Mouse (Mus musculus): ENCODE results near the gene Gm44511.

Gm44511 gene

DNA sequence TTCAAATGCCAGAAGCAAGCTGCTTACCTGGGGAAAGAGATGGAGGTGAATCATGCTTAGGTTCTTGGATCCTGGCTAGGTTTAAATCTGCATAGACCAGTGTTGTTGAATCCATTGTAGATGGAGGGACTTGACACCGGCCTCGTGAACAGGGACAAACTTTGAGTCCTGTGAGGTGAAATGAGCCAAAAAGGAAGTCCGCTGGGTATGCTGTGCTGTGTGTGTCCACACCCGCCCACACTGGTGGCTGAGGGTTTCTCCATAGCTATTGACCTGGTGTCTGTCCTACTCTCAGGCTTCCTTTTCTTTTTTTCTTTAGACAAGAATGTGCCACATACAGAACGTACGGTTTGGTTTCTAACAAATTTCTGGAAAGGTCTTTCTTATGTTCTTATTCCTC is at the start of gene Gm44511, which contains the start of gene Klrb1b:
Gene Gm44511, minus strand, starts transcription at position 184 of the 400 bp plus-strand sequence.
Gene Klrb1b, minus strand, starts transcription at position 200 of the 400 bp plus-strand sequence.
- no peak for DNase-seq (ENCODE audit: low spot score)

DNA sequence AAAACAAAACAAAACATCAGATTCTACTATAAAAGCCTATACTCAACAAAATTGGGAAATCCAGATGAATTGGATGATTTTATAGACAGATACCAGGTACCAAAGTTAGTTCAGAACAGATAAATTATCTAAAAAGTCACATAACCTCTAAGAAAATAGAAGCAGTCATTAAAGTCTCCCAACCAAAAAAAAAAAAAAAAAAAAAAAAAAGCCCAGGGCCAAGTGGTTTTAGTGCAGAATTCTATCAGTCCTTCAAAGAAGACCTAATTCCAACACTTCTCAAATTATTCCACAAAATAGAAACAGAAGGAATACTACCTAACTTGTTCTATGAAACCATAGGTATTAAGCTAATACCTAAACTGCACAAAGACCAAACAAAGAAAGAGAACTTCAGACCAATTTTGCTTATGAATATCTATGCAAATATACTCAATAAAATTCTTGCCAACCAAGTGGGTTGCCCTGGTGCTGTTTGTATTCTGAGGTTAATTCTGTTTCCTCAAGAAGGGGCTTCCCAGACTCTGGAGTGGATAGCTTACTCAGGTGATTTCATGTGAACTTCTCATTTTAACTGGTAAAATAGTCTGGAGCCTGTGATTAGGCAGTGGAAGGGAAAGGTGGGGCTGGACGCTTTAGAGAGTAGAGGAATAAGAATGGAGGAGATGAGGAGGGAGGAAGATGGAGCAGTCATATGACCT is 45.9 kb upstream of the Gm44511 start:
- no peak for DNase-seq (ENCODE audit: low spot score)

GRCm38 (mm10) chr6:128868861-128869260 is 42.7 kb upstream of the Gm44511 start:
- no peak for DNase-seq (ENCODE audit: low spot score)

GRCm38 (mm10) chr6:128857976-128858375 is 31.9 kb upstream of the Gm44511 start:
- no peak for DNase-seq (ENCODE audit: low spot score)

DNA sequence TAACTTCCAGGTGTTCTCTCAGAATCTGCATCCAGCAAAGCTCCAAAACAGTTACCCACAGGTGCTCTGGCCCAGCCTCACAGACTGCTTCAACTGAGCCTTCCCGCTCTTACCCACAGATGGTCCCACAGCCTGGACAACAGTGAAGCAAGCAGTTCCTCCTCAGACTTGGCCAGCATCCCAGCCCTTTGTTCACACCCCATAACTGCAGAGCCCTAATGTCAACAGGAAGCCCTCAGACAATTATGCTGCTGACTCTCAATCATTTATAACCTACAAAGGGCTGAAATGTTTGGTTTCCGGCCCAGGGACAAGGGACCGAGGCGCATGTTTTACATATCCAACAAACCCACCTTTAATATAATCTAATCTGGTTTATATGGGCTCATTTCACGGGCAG is 30.1 kb upstream of the Gm44511 start:
- peak; percentile 43 for DNase-seq (ENCODE audit: low spot score)

GRCm38 (mm10) chr6:128855477-128855876 is 29.4 kb upstream of the Gm44511 start:
- DNase-seq (ENCODE audit: low spot score): no peak

- DNase-seq (ENCODE audit: low spot score): no peak
Observed at GRCm38 (mm10) chr6:128854895-128855294, 28.8 kb upstream of the Gm44511 start.

- peak; percentile 70 for DNase-seq (ENCODE audit: low spot score)
Observed at GRCm38 (mm10) chr6:128854024-128854820, 28.1 kb upstream of the Gm44511 start.

DNA sequence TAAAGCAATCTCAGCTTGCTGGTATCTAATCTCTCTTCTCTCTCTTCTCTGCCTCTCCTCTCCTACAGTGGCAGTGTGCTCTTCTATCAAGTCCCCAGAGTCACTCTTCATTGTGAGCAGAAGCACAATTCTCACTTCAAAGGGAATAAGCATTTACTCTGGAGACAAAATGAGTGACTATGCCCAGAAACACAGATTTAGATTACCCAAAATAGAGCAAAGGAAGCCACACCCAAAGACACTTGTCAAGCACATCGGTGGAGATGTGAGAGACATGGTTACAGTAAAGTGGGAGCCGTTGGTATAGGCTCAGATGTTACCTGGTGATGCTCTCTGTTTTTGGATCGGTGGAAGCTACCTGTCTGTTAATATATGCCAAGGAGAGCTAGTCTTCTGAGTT is 26.7 kb upstream of the Gm44511 start:
- DNase-seq (ENCODE audit: low spot score): no peak

- DNase-seq (ENCODE audit: low spot score): no peak
Observed at GRCm38 (mm10) chr6:128851151-128851550, 25.0 kb upstream of the Gm44511 start.

DNA sequence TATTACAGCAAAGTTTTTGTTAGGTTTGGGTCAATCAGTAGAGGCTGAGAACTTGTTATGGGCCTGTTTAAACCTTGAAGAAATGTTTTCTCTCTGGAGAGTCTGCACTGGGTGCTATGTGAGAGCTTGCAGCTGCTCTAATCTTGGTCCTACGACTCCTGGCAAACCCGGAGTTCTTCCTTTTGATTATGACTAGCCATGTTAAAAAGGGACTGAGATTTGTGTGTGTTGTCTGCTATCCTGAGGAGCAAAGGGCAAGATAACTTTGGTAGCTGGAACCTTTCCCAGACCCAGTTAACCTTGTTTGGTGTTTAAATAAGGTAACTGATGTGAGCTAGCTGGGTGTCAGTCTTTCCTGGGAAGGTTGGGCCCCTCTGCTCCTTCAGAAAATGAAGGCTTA is 24.6 kb upstream of the Gm44511 start:
- DNase-seq (ENCODE audit: low spot score): no peak

DNA sequence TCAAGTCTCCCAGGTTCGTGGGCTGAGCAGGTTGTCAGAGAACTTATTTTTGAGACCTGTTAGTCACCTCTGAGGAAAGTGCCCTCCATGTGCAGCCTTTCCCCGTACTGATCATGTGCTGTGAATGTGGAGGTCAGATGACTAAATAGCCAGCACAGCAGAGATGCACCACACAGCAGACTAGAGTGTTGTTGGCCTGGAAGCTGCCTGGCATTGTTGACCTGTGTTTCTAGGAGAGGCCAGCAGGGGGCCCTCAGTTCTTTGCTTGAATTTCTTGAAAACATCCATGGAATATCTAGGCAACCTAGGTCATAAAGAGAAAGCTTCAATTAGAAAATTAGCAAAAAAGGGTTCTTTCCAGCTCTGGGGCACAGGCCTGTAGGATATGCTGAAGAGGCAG is 23.8 kb upstream of the Gm44511 start:
- no peak for DNase-seq (ENCODE audit: low spot score)

GRCm38 (mm10) chr6:128847401-128847800 is 21.3 kb upstream of the Gm44511 start:
- DNase-seq (ENCODE audit: low spot score): no peak

GRCm38 (mm10) chr6:128845998-128846542 is 20.0 kb upstream of the Gm44511 start:
- DNase-seq (ENCODE audit: low spot score): no peak

- DNase-seq (ENCODE audit: low spot score): peak; percentile 70
Observed at GRCm38 (mm10) chr6:128845319-128845979, 19.3 kb upstream of the Gm44511 start.

DNA sequence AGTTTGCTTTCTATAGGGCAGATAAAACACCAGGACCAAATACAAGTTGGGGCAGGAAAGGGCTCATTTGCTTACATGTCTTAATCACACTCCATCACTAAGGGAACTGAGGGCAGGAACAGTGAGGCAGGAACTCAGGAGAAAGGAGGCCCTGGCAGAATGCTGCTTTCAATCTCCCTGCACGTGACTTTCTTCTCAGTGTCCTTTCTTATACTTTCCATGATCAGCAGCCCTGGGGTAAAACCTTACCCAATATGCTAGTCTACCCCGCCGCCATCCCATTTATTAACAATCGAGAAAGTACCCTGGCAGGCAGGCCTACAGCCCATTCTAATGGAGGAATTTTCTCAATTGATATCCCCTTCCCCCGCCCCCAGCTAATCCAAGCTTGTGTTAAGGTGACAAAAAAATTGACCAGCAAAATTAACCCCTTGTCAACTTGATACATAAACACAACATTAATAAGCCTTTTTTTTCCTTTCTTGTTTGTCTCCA is 18.5 kb upstream of the Gm44511 start:
- no peak for DNase-seq (ENCODE audit: low spot score)

DNA sequence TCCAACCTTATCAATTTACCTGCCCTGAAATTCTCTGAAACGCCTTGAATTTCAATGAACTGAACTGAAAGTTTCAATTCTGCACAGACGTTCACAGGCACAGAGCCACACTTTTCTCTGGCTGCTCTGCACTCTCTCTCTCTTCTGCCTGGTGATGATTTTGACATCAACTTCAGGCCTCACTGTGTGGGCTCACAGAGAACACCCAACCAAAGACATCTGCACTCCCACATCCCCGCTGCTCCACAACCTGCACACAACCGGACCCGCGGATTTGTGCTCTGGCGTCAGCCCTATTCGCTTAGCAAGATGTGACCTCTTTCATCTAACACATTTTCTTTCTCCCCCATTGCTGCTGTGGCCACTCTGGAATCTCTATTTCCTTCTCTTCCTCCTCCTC is 18.0 kb upstream of the Gm44511 start:
- DNase-seq (ENCODE audit: low spot score): no peak

DNA sequence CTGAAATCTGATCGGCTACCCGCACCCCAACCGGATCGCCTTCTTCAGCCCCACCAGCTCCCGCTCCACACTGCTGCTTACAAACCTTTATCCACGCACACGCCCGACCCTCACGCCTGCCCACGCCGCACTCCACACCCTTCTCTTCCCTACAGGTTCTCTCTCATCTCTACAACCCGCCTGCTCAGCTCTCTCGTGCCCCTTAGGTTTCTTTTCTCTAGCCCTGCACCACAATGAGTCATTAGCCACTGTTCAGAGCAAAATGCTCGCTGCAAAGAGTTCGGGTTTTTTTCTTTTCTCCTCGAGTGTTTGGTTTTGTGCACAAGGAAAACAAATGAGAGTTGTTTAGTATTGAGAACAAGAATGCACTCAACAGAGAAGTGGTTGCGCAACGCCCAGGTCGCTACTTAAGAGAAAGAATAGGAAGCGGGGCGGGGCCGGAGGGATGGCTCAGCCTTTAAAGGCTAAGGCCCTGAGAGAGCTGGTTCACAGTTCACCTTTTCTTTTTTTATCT is 17.4 kb upstream of the Gm44511 start:
- peak; percentile 65 for DNase-seq (ENCODE audit: low spot score)

- peak; percentile 83 for DNase-seq (ENCODE audit: low spot score)
Observed at GRCm38 (mm10) chr6:128842945-128843478, 16.9 kb upstream of the Gm44511 start.

DNA sequence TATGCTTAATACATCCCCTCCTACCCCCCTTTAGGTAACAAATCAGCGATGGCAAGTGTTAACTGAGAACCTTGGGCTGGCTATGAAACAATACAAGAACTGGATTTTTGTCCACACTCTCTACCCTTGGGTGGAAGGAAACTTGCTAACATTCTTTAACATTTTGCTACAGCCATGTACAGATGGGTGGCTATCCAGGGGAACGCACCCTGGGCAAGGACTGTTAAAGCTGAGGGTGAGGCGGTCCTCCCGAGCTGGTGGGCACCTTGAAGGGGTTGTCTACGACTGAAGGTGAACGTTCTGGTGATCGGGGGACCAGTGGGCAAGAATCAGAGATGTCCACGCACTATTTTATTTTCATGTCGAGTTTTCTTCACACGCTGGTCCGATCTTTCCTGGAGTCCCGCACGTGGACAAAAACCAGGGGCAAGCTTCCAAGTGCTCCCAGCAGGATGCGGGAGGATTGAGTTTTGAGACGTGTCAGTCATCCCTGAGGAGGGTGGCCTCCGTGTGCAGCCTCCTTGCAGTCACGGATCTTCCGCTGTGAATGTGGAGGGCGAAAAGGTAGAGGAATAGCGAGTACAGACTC is 16.3 kb upstream of the Gm44511 start:
- DNase-seq (ENCODE audit: low spot score): no peak

DNA sequence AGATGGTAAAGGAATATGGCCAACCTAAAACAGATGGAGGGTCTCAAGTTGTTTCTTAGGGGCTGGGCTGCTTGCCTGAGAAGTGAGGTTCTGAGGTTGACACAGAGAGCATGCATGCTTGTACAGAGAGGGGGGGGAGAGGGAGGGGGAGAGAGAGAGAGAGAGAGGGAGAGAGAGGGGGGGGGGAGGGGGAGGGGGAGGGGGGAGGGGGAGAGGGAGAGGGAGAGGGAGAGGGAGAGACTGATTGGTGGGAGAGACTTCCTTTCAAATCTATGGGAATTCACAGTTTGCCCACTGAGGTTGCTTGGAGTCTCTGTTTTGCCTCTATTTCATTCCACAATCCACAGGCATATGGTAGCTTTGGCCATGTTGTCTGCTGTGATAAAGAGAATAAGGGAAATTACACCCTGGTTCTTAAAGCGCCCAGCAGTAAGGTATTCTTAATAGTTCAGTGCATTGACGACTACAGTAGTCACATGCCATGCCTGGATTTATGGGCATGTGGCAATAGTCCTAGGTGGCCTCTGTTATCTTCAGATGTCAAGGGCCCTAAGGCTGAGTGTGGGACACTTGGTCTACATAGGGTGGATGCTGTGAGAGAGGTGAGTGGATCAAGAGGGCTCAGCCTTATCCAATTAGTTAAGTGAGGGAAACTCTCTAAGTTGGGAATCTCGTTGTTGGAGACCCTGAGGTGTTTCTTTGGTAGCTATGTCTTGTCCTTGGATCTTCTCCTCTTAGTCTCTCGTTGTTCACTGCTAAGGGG is 15.4 kb upstream of the Gm44511 start:
- no peak for DNase-seq (ENCODE audit: low spot score)
